Mouse (Mus musculus): ENCODE data around the gene Olfr360. TPM values are rescaled to one million over a fixed set of nuclear protein-coding genes. Genes with fewer than 3 reads are reported as not detected.
"Not testable (repeated sequence)": the region's sequence is repeated elsewhere in the genome, so short reads cannot be mapped to it uniquely, and the experiment has no call there.

The Olfr360 gene
- polyA plus RNA-seq (2012; rRNA removed): not detected in 2 replicates

DNA sequence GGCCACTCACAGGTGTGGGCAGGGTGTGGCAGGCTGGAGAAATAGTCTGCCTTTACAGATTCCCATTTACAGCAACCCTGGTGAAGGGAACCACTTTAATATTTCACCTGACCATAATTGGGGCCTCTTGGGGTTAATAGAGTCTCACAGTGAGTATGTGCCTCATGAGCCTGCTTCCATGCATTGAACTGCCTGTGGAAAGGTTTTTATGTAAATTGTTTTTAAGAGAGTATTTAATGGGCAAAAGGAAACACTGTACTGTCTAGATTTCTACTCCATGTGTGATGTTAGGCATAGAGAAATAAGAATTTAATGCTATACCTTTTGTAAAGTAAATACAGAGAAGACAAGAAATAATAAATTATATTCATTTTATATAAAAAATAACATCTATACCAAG is at the start of gene Olfr360:
Olfr360 (plus strand) TSS at position 301 of the 400 bp plus-strand sequence.
- Histone ChIP-seq H3K36me3 (ENCODE audit: control insufficient read depth, insufficient read depth, low read length) (no peaks in the 10 kb centered on the region), H3K27ac (ENCODE audit: insufficient read depth, low read length) (no peak within 1 kb of the TSS), H3K27me3 (ENCODE audit: control insufficient read depth, insufficient read depth, low read length) (no peaks in the 10 kb centered on the region), H3K4me1 (ENCODE audit: control insufficient read depth, insufficient read depth, insufficient read length) (no peaks in the 10 kb centered on the region), H3K4me3 (ENCODE audit: extremely low read depth, insufficient read depth, insufficient read length) (no peak within 1 kb of the TSS)
- no peak for TF ChIP-seq POLR2A (IDR thresholded peaks at IDR 0.05; ENCODE audit: low read depth, low read length)
- TF ChIP-seq CTCF (IDR thresholded peaks at IDR 0.05; ENCODE audit: extremely low read depth, insufficient read depth, insufficient read length, insufficient replicate concordance): no peak
- DNase-seq (ENCODE audit: low read depth in 1 of 2, low spot score in 2 of 2): no peak

GRCm38 (mm10) chr2:37089190-37089589 is 23.6 kb downstream of the Olfr360 start, which contains the start of gene Olfr361:
Gene Olfr361 (minus strand): TSS chr2:37089290.
- H3K36me3 ChIP-seq (ENCODE audit: control insufficient read depth, insufficient read depth, low read length); H3K4me3 ChIP-seq (ENCODE audit: extremely low read depth, insufficient read depth, insufficient read length); H3K27me3 ChIP-seq (ENCODE audit: control insufficient read depth, insufficient read depth, low read length); DNase-seq (ENCODE audit: low read depth in 1 of 2, low spot score in 2 of 2); H3K4me1 ChIP-seq (ENCODE audit: control insufficient read depth, insufficient read depth, insufficient read length); H3K27ac ChIP-seq (ENCODE audit: insufficient read depth, low read length): not testable (repeated sequence)
- 64% methylated on average over 1 of the region's 1 CpGs for WGBS

DNA sequence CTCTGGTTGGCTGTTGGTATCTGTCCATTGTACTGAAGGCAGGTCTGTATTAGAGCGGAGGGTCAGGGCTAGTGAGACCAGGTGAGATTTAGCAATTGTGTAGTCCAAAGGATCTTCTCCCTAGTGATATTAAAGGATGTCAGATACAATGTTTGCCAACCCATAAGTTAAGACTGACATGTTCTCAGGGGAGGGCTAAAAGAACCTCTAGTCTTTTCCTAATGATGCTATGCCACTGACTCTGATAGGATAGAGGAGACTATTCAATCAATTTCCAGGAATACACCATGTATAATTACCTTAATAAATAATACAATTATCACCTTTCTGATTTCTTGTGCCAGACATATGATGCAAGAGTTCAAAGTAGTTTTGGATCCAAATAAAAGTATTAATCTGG is 52.3 kb downstream of the Olfr360 start, which contains the start of gene Olfr362:
Olfr362 (minus strand) TSS at position 101 of the 400 bp plus-strand sequence.
- H3K27ac ChIP-seq (ENCODE audit: insufficient read depth, low read length): no peak within 1 kb of the TSS
- H3K36me3 ChIP-seq (ENCODE audit: control insufficient read depth, insufficient read depth, low read length): no peaks in the 10 kb centered on the region
- no peak for DNase-seq (ENCODE audit: low read depth in 1 of 2, low spot score in 2 of 2)
- no peak for TF ChIP-seq POLR2A (IDR thresholded peaks at IDR 0.05; ENCODE audit: low read depth, low read length)
- TF ChIP-seq CTCF (IDR thresholded peaks at IDR 0.05; ENCODE audit: extremely low read depth, insufficient read depth, insufficient read length, insufficient replicate concordance): no peak
- H3K4me1 ChIP-seq (ENCODE audit: control insufficient read depth, insufficient read depth, insufficient read length): no peaks in the 10 kb centered on the region
- H3K4me3 ChIP-seq (ENCODE audit: extremely low read depth, insufficient read depth, insufficient read length): no peak within 1 kb of the TSS
- 91% methylated on average over 1 of the region's 1 CpGs for WGBS
- H3K27me3 ChIP-seq (ENCODE audit: control insufficient read depth, insufficient read depth, low read length): no peaks in the 10 kb centered on the region

Other genes with a start within 250 kb of the Olfr360 start
- gene Olfr3, start 248.7 kb upstream of the Olfr360 start, polyA plus RNA-seq (2012; rRNA removed): not detected in 2 replicates
- not detected in 2 replicates for gene Olfr350, start 219.4 kb upstream of the Olfr360 start, polyA plus RNA-seq (2012; rRNA removed)
- not detected in 2 replicates for gene Olfr351, start 203.1 kb upstream of the Olfr360 start, polyA plus RNA-seq (2012; rRNA removed)
- gene Olfr352, start 197.3 kb upstream of the Olfr360 start, polyA plus RNA-seq (2012; rRNA removed): not detected in 2 replicates
- gene Olfr353, start 172.8 kb upstream of the Olfr360 start, polyA plus RNA-seq (2012; rRNA removed): not detected in 2 replicates
- not detected in 2 replicates for gene Olfr354, start 160.1 kb upstream of the Olfr360 start, polyA plus RNA-seq (2012; rRNA removed)
- gene Olfr355, start 136.8 kb upstream of the Olfr360 start, polyA plus RNA-seq (2012; rRNA removed): not detected in 2 replicates
- gene Olfr356, start 128.6 kb upstream of the Olfr360 start, polyA plus RNA-seq (2012; rRNA removed): not detected in 2 replicates
- gene Olfr357, start 71.9 kb upstream of the Olfr360 start, polyA plus RNA-seq (2012; rRNA removed): not detected in 2 replicates
- not detected in 2 replicates for gene Olfr358, start 56.4 kb upstream of the Olfr360 start, polyA plus RNA-seq (2012; rRNA removed)
- gene Olfr361, start 23.5 kb downstream of the Olfr360 start, polyA plus RNA-seq (2012; rRNA removed): not detected in 2 replicates
- gene Olfr362, start 52.2 kb downstream of the Olfr360 start, polyA plus RNA-seq (2012; rRNA removed): not detected in 2 replicates
- gene Olfr364-ps1, start 73.6 kb downstream of the Olfr360 start, polyA plus RNA-seq (2012; rRNA removed): not detected in 2 replicates
- not detected in 2 replicates for gene Olfr365, start 122.5 kb downstream of the Olfr360 start, polyA plus RNA-seq (2012; rRNA removed)
- not detected in 2 replicates for gene Olfr366, start 145.8 kb downstream of the Olfr360 start, polyA plus RNA-seq (2012; rRNA removed)